14 mouse cellular contexts compared by ENCODE assay signal in the genomic region with DNA sequence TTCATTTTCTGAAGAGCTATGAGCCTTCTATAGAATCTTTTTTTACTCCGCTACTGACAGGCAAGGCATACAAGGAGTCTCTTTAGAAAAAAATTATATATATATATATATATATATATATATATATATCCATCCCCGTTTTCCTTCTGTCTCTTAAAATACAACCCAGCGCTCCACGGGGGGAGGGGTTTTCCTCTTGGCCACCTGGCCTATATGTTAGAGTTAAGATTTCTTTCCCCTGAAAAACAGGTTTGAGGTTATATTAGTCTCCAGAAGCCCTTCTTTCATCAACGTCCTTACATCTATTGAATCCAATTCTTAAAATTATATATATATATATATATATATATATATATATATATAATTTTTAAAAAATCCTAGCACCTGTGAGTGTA. TPM values are rescaled to one million over a fixed set of nuclear protein-coding genes. Genes with fewer than 3 reads are reported as not detected.
DNase-seq lines count a peak whose midpoint lies in the region; ATAC-seq lines count a peak whose summit lies in the region.
"Had no signal": no experiment of that assay in that cellular context is flagged by ENCODE, and none has a peak within 500 bp of the region (broad histone marks: within the 10 kb centered on the region; RNA-seq: fewer than 3 reads in every experiment).

No protein-coding gene starts in this region.

- peaks cover 73% of the 10 kb centered on the region for H3K27me3 ChIP-seq in heart, embryonic 13.5 days (replicated peaks)
- peaks cover 12% of the 10 kb centered on the region for H3K27me3 ChIP-seq in forebrain, embryonic 13.5 days
- H3K27me3 ChIP-seq in midbrain, embryonic 12.5 days: peaks cover 28% of the 10 kb centered on the region
- peaks cover 53% of the 10 kb centered on the region for H3K27me3 ChIP-seq in liver, embryonic 12.5 days (replicated peaks)

- no peak overlapping the region for H3K9ac ChIP-seq in heart, embryonic 13.5 days
- no peak overlapping the region for H3K9ac ChIP-seq in forebrain, embryonic 13.5 days
- no peak overlapping the region for H3K9ac ChIP-seq in midbrain, embryonic 12.5 days (replicated peaks)
- H3K9ac ChIP-seq in liver, embryonic 12.5 days: no peak overlapping the region

- H3K9me3 ChIP-seq in heart, embryonic 13.5 days: no peaks in the 10 kb centered on the region
- H3K9me3 ChIP-seq in forebrain, embryonic 13.5 days (replicated peaks): no peaks in the 10 kb centered on the region
- no peaks in the 10 kb centered on the region for H3K9me3 ChIP-seq in midbrain, embryonic 12.5 days
- H3K9me3 ChIP-seq in liver, embryonic 12.5 days (replicated peaks): no peaks in the 10 kb centered on the region

- no peak for DNase-seq in heart, postnatal 25 days (ENCODE audit: low spot score)
- DNase-seq in brain, adult 2 months (ENCODE audit: low read depth, low spot score): peak; percentile 59
- DNase-seq in urinary bladder, postnatal 14 days (ENCODE audit: low spot score): no peak
- no peak for DNase-seq in heart, adult 8-10 months (ENCODE audit: low spot score)
- DNase-seq: gastrocnemius, postnatal 14 days; kidney, adult 9 months; spleen, adult 18-20 months had no signal

- H3K36me3 ChIP-seq in heart, embryonic 13.5 days: no peaks in the 10 kb centered on the region
- no peaks in the 10 kb centered on the region for H3K36me3 ChIP-seq in forebrain, embryonic 13.5 days (ENCODE audit: poor library complexity, severe bottlenecking)
- H3K36me3 ChIP-seq in midbrain, embryonic 12.5 days: no peaks in the 10 kb centered on the region
- H3K36me3 ChIP-seq in liver, embryonic 12.5 days: no peaks in the 10 kb centered on the region

- intact Hi-C loops in heart, postnatal 25 days (cut with DNase I): no loop called here

- H3K4me1 ChIP-seq in heart, embryonic 13.5 days: peaks cover 11% of the 10 kb centered on the region
- peaks cover 23% of the 10 kb centered on the region for H3K4me1 ChIP-seq in forebrain, embryonic 13.5 days
- 0 out of 2 replicates have a peak, but pooled peaks cover 4% of the 10 kb centered on the region for H3K4me1 ChIP-seq in midbrain, embryonic 12.5 days
- 0 out of 2 replicates have a peak, but pooled peaks cover 2% of the 10 kb centered on the region for H3K4me1 ChIP-seq in liver, embryonic 12.5 days

- ATAC-seq in heart, embryonic 13.5 days (ENCODE audit: extremely low read depth, insufficient number of reproducible peaks, low FRiP score, low TSS enrichment): no peak
- ATAC-seq in forebrain, embryonic 13.5 days: no peak
- ATAC-seq in midbrain, embryonic 12.5 days (ENCODE audit: low FRiP score, low read depth): no peak
- no peak for ATAC-seq in liver, embryonic 12.5 days

- 42% methylated on average over 5 of the region's 5 CpGs for WGBS in heart, embryonic 13.5 days
- 27% methylated on average over 5 of the region's 5 CpGs for WGBS in forebrain, embryonic 13.5 days
- 27% methylated on average over 5 of the region's 5 CpGs for WGBS in midbrain, embryonic 12.5 days
- 25% methylated on average over 3 of the region's 5 CpGs for WGBS in liver, embryonic 12.5 days (ENCODE audit: insufficient replicate concordance)

- no peak overlapping the region for H3K4me3 ChIP-seq in heart, embryonic 13.5 days
- peak overlapping the region; percentile 67 for H3K4me3 ChIP-seq in forebrain, embryonic 13.5 days
- H3K4me3 ChIP-seq in midbrain, embryonic 12.5 days: peak overlapping the region; percentile 66
- H3K4me3 ChIP-seq in liver, embryonic 12.5 days: no peak overlapping the region
- H3K4me3 ChIP-seq: erythroblast, embryonic 14.5 days; myocyte had no signal

- peak overlapping the region; percentile 95; the same call in 1 of the 2 replicates for H3K4me2 ChIP-seq in heart, embryonic 13.5 days
- peak overlapping the region; percentile 85 for H3K4me2 ChIP-seq in forebrain, embryonic 13.5 days
- peak overlapping the region; percentile 84 for H3K4me2 ChIP-seq in midbrain, embryonic 12.5 days (replicated peaks)
- no peak overlapping the region for H3K4me2 ChIP-seq in liver, embryonic 12.5 days

- no peak overlapping the region for H3K27ac ChIP-seq in heart, embryonic 13.5 days (replicated peaks)
- no peak overlapping the region for H3K27ac ChIP-seq in forebrain, embryonic 13.5 days
- no peak overlapping the region for H3K27ac ChIP-seq in midbrain, embryonic 12.5 days (replicated peaks)
- no peak overlapping the region for H3K27ac ChIP-seq in liver, embryonic 12.5 days

RNA-seq across cellular contexts. Expression of a gene that starts 1.6 kb away (rescaled TPM):
- polyA plus RNA-seq in heart, embryonic 13.5 days (2015; fragmentation: Nextera tagmentation; extraction: Ambion mirVana): 0.27 and 0.28 TPM in 2 replicates
- total RNA-seq in heart, postnatal 25 days (2021): not detected
- 5.0 and 8.2 TPM in 2 replicates for polyA plus RNA-seq in forebrain, embryonic 13.5 days (2015; fragmentation: Nextera tagmentation; extraction: Ambion mirVana)
- 4.6 and 5.5 TPM in 2 replicates for polyA plus RNA-seq in midbrain, embryonic 12.5 days (2016; fragmentation: Nextera tagmentation; extraction: Ambion mirVana)
- polyA plus RNA-seq in liver, embryonic 12.5 days (2016; fragmentation: Nextera tagmentation; extraction: Ambion mirVana): 0.05 TPM in 1 of 2 replicates, not detected in the other
- total RNA-seq in heart, adult 8-10 months (2022): under 1 TPM in 2 of 4 experiments, not detected in 2; 0.06 to 0.09 TPM
- polyA plus RNA-seq: erythroblast, embryonic 14.5 days; liver, embryonic 11.5 days; myocyte had no signal

Comparison
In these comparisons a context has a peak if more than half of its experiments do, and no peak if none do; other contexts are left out.
1. H3K4me3 ChIP-seq: peak in forebrain, embryonic 13.5 days (single experiment) and midbrain, embryonic 12.5 days (single experiment); none in heart, embryonic 13.5 days (single experiment) and liver, embryonic 12.5 days (single experiment).